Mouse (Mus musculus) lung, postnatal 0 days (tissue): Measurements from ENCODE around the gene Palld. TPM values are rescaled to one million over a fixed set of nuclear protein-coding genes. Genes with fewer than 3 reads are reported as not detected.

Experiments
- ATAC-seq: fragments of 200-750 bp; cut with Nextera tagmentation; 2 replicates; pipeline ENCODE4 v1.8.0; 2017; ENCODE audit warnings: moderate library complexity
- DNase-seq: peaks from one replicate; pipeline ENCODE4 v3.0.0-alpha.2; 2016; ENCODE audit warnings: low spot score
- H3K27ac ChIP-seq: fragments of 300-500 bp; sonication (generic); 2 replicates; pipeline ENCODE4 v1.5.1; 2014; ENCODE audit warnings: antibody characterized with exemption, mild to moderate bottlenecking, low read length, mixed read lengths
- H3K27me3 ChIP-seq: fragments of 300-500 bp; sonication (generic); replicated peaks from 2 replicates; pipeline ENCODE4 v1.6.1; 2014; ENCODE audit warnings: low read length, mixed read lengths; ENCODE audit not compliant: insufficient read depth
- H3K36me3 ChIP-seq: fragments of 300-500 bp; sonication (generic); 2 replicates; pipeline ENCODE4 v1.6.1; 2014; ENCODE audit warnings: low read length, mixed read lengths; ENCODE audit not compliant: insufficient read depth
- H3K4me1 ChIP-seq: fragments of 300-500 bp; sonication (generic); 2 replicates; pipeline ENCODE4 v1.6.1; 2014; ENCODE audit warnings: antibody characterized with exemption, low read depth, low read length, mixed read lengths; ENCODE audit not compliant: insufficient read depth
- H3K4me2 ChIP-seq: fragments of 300-500 bp; sonication (generic); replicated peaks from 2 replicates; pipeline ENCODE4 v1.6.1; 2014; ENCODE audit warnings: low read depth, mild to moderate bottlenecking, low read length, moderate library complexity, mixed read lengths
- H3K4me3 ChIP-seq: fragments of 300-500 bp; sonication (generic); 2 replicates; pipeline ENCODE4 v1.5.1; 2014; ENCODE audit warnings: low read depth, low read length
- H3K9ac ChIP-seq: fragments of 300-500 bp; sonication (generic); replicated peaks from 2 replicates; pipeline ENCODE4 v1.6.1; 2014; ENCODE audit warnings: low read depth, mild to moderate bottlenecking
- H3K9me3 ChIP-seq: fragments of 300-500 bp; sonication (generic); 2 replicates; pipeline ENCODE4 v1.6.1; 2016; ENCODE audit warnings: low read length, mixed read lengths
- CTCF ChIP-seq: IDR thresholded peaks from 2 replicates; pipeline ENCODE4 v1.5.1; 2016; ENCODE audit warnings: antibody characterized with exemption, mild to moderate bottlenecking
- EP300 ChIP-seq: IDR thresholded peaks from 2 replicates; pipeline ENCODE4 v1.6.1; 2016; ENCODE audit warnings: antibody characterized with exemption, mild to moderate bottlenecking, control low read depth
- WGBS: fragments of 180-500 bp; shearing (Covaris S2); extraction: QIAGEN DNeasy Blood & Tissue Kit; methylation state at CpG from one replicate; pipeline ENCODE4 v1.1.7; 2014; 5-methylcytosine and 5-hydroxymethylcytosine counted together
- polyA plus RNA-seq: library from polyadenylated mRNA; unstranded; fragments of >200 nt; fragmentation: Nextera tagmentation; extraction: Ambion mirVana; gene quantifications from 2 replicates; pipeline ENCODE4 v1.2.1, GENCODE M21; 2015

Gene Palld
- polyA plus RNA-seq, 1 experiment from 2014 or later, result 130 TPM

DNA sequence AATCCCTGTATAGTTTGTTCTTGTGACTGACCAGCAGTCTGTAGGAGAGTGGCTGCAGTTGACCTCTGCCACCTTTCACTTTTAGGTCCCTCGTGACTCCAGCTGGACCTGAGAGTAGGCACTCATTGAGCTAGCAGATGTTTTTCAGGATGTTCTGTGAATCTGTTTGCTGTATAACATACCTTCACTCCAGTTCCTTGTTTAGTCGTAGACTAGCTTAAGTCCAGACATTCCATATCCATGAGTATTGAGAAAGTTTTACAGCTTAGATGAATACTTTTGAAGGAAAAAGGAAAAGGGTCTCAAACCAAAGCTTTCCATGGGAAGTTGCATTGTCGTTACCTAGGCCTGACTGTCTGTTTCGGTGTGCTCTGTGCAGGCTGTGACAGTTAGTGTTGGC lies 405.4 kb downstream of the Palld start:
- no peaks in the 10 kb centered on the region for H3K27me3 ChIP-seq
- H3K4me3 ChIP-seq, result no peak overlapping the region
- H3K27ac ChIP-seq, result no peak overlapping the region
- H3K36me3 ChIP-seq, result peaks cover 6% of the 10 kb centered on the region; the same call in 1 of the 2 replicates
- no peaks in the 10 kb centered on the region for H3K9me3 ChIP-seq
- TF ChIP-seq CTCF, result no peak
- no peak for TF ChIP-seq EP300
- WGBS, result 77% methylated on average over 4 of the region's 4 CpGs
- no peaks in the 10 kb centered on the region for H3K4me1 ChIP-seq
- DNase-seq (no peak), ATAC-seq (no peak)
- H3K9ac ChIP-seq, result no peak overlapping the region
- no peak overlapping the region for H3K4me2 ChIP-seq

DNA sequence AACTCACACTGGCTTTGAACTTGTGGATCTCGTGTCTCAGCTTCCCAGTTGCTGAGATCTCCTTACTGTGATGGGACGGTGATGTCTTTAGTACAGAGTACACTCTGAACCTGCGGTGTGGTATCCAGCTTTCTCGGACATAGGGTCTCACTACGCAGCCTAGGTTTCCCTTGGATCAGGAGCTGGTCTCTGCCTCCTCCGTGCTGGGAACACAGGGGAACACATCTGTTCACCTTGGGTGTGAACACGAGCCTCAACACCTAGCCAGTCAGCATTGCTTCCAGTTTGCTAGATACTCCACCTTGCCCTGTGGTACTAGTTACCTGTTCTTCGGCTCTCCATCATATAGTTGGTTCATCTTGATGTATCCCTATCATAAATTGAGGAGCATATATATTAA lies 413.9 kb downstream of the Palld start:
- no peak for ATAC-seq
- DNase-seq, result no peak
- no peak for TF ChIP-seq EP300
- Histone ChIP-seq H3K36me3 (no peaks in the 10 kb centered on the region; the same call in 1 of the 2 replicates), H3K9me3 (no peaks in the 10 kb centered on the region), H3K4me3 (no peak overlapping the region), H3K27me3 (no peaks in the 10 kb centered on the region), H3K27ac (peak overlapping the region; percentile 99; the same call in 1 of the 2 replicates), H3K4me2 (peak overlapping the region; percentile 73), H3K9ac (no peak overlapping the region), H3K4me1 (no peaks in the 10 kb centered on the region)
- 93% methylated on average over 8 of the region's 8 CpGs for WGBS

DNA sequence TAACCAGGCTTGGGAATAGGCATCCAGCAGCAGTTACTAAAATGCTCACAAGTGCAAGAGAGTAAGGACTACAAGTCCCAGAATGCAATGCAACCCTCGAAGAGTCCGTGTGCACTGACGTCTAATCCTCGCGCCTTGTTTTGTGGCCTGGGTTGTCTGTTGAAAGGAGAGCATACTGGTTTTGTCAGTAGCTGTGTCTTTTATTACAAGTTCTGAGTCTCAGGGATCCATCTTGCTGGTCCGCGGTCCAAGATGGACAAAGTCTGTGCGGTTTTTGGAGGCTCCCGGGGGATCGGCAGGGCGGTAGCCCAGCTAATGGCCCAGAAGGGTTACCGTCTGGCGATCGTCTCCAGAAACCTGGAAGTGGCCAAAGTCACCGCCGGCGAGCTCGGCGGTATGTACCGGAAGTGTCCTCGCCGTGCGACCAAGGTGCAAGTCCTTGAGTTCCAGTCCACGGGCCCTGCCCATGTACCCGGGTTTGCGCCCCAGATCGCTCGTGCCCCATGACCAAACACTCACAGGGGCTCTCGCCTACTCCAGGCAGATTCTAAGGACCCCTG lies 414.8 kb downstream of the Palld start, which contains the start of gene Cbr4:
Cbr4 (plus strand) TSS at position 138 of the 560 bp plus-strand sequence.
- TF ChIP-seq CTCF, result no peak
- TF ChIP-seq EP300, result peak; percentile 41; the same call in 1 of the 2 replicates
- peak; percentile 98 for DNase-seq
- peak; percentile 98 for ATAC-seq
- peak within 1 kb of the TSS; percentile 87 for H3K9ac ChIP-seq
- H3K4me2 ChIP-seq, result peak within 1 kb of the TSS; percentile 73
- H3K27ac ChIP-seq, result peak within 1 kb of the TSS; percentile 99
- H3K4me1 ChIP-seq, result no peaks in the 10 kb centered on the region
- H3K36me3 ChIP-seq, result no peaks in the 10 kb centered on the region
- H3K9me3 ChIP-seq, result no peaks in the 10 kb centered on the region
- under 1% methylated on average over 29 of the region's 29 CpGs for WGBS
- no peaks in the 10 kb centered on the region for H3K27me3 ChIP-seq
- peak within 1 kb of the TSS; percentile 70 for H3K4me3 ChIP-seq

DNA sequence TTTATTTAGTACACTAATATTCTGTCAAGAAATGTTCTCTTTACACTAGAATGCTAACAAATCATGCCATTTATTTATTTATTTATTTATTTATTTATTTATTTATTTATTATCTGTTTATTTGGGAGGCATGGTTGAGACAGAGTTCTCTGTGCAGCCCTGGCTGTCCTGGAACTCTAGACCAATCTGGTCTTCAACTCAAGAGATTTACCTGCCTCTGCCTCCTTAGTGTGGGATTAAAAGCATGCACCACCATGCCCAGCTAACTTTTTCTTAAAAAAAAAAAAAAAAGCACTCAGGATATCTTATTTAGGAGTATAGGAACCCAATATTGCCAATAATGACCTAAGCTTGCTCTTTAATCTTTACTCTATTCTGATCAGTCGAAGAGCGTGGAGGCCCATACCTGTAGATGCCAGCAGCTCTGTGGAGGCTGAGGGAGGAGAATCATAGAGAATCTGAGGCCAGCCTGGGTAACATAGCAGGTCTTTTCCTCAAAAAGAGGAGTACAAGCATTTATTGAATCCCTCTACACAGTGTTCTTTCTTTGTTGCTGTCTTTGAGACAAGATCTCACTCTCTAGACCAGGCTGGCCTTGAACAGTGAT lies 415.5 kb downstream of the Palld start:
- Histone ChIP-seq H3K9me3 (no peaks in the 10 kb centered on the region), H3K9ac (no peak overlapping the region), H3K4me1 (no peaks in the 10 kb centered on the region), H3K4me2 (no peak overlapping the region), H3K27ac (0 out of 2 replicates have a peak overlapping the region, but pooled peaks have one; percentile 99), H3K27me3 (no peaks in the 10 kb centered on the region), H3K36me3 (no peaks in the 10 kb centered on the region), H3K4me3 (no peak overlapping the region)
- no peak for ATAC-seq
- TF ChIP-seq EP300, result no peak
- TF ChIP-seq CTCF, result no peak
- no peak for DNase-seq
- WGBS, result 96% methylated on average over 2 of the region's 2 CpGs

DNA sequence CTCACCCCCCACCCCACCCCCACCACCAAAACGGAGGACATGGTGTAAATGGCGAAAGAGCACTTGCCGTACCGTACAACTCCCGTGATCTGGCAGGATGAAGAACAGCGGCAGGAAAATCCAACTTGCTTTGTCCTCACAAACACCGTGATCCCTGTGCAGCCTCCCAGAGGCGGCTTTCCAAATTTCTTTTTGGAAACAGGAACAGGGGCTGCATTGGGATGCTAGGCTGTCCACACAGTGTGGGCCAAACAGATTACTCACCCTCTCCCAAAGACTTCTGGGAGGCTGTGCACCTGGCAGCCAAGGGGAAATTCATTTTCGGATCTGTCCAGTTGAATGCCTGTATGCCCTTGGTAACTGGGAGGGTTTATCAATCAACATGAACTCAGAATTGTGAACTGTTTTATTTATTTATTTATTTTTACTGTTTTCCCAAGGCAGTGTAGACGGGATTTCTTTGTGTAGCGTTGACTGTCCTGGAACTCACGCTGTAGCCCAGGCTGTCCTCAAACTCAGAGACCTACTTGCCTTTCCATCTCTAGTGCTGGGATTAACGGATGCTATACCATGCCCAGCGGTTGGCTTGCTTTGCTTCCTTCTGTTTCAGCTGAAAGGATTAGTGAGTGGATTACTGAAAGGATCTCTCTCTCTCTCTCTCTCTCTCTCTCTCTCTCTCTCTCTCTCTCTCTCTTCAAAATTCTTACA lies 422.1 kb downstream of the Palld start:
- no peak overlapping the region for H3K27ac ChIP-seq
- no peak overlapping the region for H3K4me3 ChIP-seq
- DNase-seq (no peak), ATAC-seq (peak; percentile 25; the same call in 1 of the 2 replicates)
- H3K36me3 ChIP-seq, result no peaks in the 10 kb centered on the region
- no peak overlapping the region for H3K4me2 ChIP-seq
- H3K27me3 ChIP-seq, result no peaks in the 10 kb centered on the region
- H3K4me1 ChIP-seq, result peaks cover 4% of the 10 kb centered on the region; the same call in 1 of the 2 replicates
- TF ChIP-seq EP300 (no peak), CTCF (no peak)
- 82% methylated on average over 14 of the region's 14 CpGs for WGBS
- no peaks in the 10 kb centered on the region for H3K9me3 ChIP-seq
- no peak overlapping the region for H3K9ac ChIP-seq

DNA sequence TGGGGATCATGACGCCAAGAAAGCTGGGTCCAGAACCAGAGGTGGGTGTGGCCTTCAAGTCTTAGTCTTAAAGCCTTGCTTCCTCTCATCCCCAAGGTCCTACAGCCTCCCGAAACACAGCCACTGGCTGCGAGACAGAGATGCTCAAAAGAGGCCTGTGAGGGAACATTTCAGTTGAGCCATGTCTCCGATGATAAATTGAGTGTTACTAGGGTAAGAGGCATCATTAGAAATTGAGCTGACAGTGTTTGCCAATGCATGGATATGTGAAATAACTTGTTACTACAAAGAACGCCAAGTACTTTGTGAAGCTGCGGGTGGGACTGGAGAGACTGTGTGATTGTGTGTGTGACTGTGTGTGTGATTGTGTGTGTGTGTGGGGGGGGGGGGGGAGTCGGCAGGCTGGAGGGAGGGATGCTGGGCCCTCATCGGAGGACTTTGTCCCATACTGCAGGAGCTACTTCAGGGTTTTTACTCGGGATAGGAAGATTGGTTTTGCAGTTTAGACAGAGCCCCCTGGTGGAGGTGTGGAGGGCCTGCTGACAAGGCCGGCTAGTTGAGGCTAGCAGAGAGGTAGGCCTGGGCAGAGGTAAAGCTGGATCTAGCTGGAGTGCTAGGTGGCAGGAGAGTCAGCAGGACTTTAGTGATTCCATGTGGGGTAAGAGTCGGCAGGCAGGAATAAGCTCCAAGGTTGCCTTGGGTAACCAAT lies 422.8 kb downstream of the Palld start:
- Histone ChIP-seq H3K36me3 (no peaks in the 10 kb centered on the region), H3K4me2 (no peak overlapping the region), H3K9ac (no peak overlapping the region), H3K27me3 (no peaks in the 10 kb centered on the region), H3K9me3 (no peaks in the 10 kb centered on the region), H3K4me3 (no peak overlapping the region), H3K4me1 (peaks cover 4% of the 10 kb centered on the region; the same call in 1 of the 2 replicates), H3K27ac (no peak overlapping the region)
- ATAC-seq (peak; percentile 75), DNase-seq (peak; percentile 81)
- WGBS, result 29% methylated on average over 10 of the region's 11 CpGs
- 0 out of 2 replicates have a peak, but pooled peaks have one; percentile 38 for TF ChIP-seq EP300
- TF ChIP-seq CTCF, result peak; percentile 77
